Mouse (Mus musculus) ES-E14 (cell line): ENCODE measurements around the gene Mef2b. TPM values are rescaled to one million over a fixed set of nuclear protein-coding genes. Genes with fewer than 3 reads are reported as not detected.

Source experiments
- DNase-seq: peaks from one replicate; pipeline ENCODE4 v3.0.0-alpha.2; 2013; ENCODE audit warnings: low read depth, low spot score
- H3K27ac ChIP-seq: 2 replicates; pipeline ENCODE4 v1.5.1; 2012; ENCODE audit warnings: low read depth, mild to moderate bottlenecking, low read length, moderate library complexity, mixed read lengths; ENCODE audit not compliant: poor library complexity, insufficient read depth, severe bottlenecking
- H3K36me3 ChIP-seq: 2 replicates; pipeline ENCODE4 v1.6.1; 2012; ENCODE audit warnings: mild to moderate bottlenecking, low read length, moderate library complexity, mixed read lengths; ENCODE audit not compliant: control insufficient read depth, poor library complexity, insufficient read depth, severe bottlenecking
- H3K4me1 ChIP-seq, 2 experiments: fragments of 150-350 bp in 1 of 2; sonication (generic) in 1 of 2; 2 replicates each; pipeline ENCODE4 v1.6.1; 2012; ENCODE audit warnings: low read length in 2 of 2, mild to moderate bottlenecking in 1 of 2, mixed read lengths in 1 of 2; ENCODE audit not compliant: control insufficient read depth in 2 of 2, insufficient read depth in 2 of 2, poor library complexity in 1 of 2
- H3K4me3 ChIP-seq, 2 experiments: fragments of 150-350 bp in 1 of 2; sonication (generic) in 1 of 2; 2 replicates each; pipeline ENCODE4 v1.5.1; 2012; ENCODE audit warnings: low read length in 2 of 2, low read depth in 1 of 2, mild to moderate bottlenecking in 1 of 2, mixed read lengths in 1 of 2; ENCODE audit not compliant: insufficient read depth in 1 of 2, poor library complexity in 1 of 2, severe bottlenecking in 1 of 2
- H3K9ac ChIP-seq: 2 replicates; pipeline ENCODE4 v1.6.1; 2012; ENCODE audit warnings: low read depth, mild to moderate bottlenecking, low read length, mixed read lengths; ENCODE audit not compliant: poor library complexity, insufficient read depth, severe bottlenecking
- H3K9me3 ChIP-seq: fragments of 150-350 bp; sonication (generic); 2 replicates; pipeline ENCODE4 v1.6.1; 2012; ENCODE audit warnings: low read depth, mild to moderate bottlenecking, low read length; ENCODE audit not compliant: control insufficient read depth, insufficient read depth
- CHD2 ChIP-seq: IDR thresholded peaks from 2 replicates; pipeline ENCODE4 v1.6.1; 2014; ENCODE audit warnings: mild to moderate bottlenecking, low read depth, low read length, inconsistent platforms
- HCFC1 ChIP-seq: IDR thresholded peaks from 2 replicates; pipeline ENCODE4 v1.6.1; 2012; ENCODE audit warnings: low read length, inconsistent platforms, borderline replicate concordance; ENCODE audit not compliant: insufficient read depth
- MAFK ChIP-seq: IDR thresholded peaks from 2 replicates; pipeline ENCODE4 v1.6.1; 2014; ENCODE audit warnings: mild to moderate bottlenecking, low read depth, low read length, inconsistent platforms; ENCODE audit not compliant: insufficient read depth
- ZC3H11A ChIP-seq: IDR thresholded peaks from 2 replicates; pipeline ENCODE4 v1.6.1; 2012; ENCODE audit warnings: low read depth, mild to moderate bottlenecking, inconsistent platforms, low read length, borderline replicate concordance
- ZNF384 ChIP-seq: IDR thresholded peaks from 2 replicates; pipeline ENCODE4 v1.6.1; 2012; ENCODE audit warnings: low read depth, low read length, inconsistent platforms
- in situ Hi-C, 2 experiments: fragments of 600-800 bp; cut with MboI; formaldehyde crosslinking; loops; one replicate each; pipeline ENCODE4 v1.15.1; 2025; ENCODE audit warnings: low sequenced_read_pairs in 2 of 2, inconsistent platforms in 1 of 2; ENCODE audit not compliant: unreplicated experiment in 2 of 2
- total RNA-seq: library from RNA; depleted of rRNA; stranded (reverse); fragments of 300-350 nt; gene quantifications from 2 replicates; pipeline ENCODE4 v1.2.3, GENCODE M21; 2012

Gene Mef2b
- total RNA-seq, 1 experiment: 3.6 TPM

DNA sequence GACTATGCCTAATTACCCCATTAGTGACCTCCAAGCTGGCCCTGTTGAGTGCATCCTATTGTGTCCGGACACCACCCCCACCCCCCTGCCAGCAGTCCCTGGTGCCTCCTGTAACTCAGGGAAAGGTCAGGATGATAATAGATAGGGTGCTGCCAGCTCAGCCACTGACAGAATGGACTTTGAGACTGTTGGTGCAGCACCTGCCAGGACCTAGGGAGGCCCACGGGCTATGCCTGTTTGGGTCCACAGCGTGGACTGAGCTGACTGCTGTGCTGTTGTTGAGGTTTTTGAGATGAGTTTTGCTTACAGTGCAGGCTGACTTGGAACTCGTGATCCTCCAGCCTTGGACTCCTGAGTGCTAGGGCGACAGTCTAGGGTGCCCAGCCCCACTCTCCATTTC is 53.7 kb downstream of the Mef2b start:
- DNase-seq: no peak
- Histone ChIP-seq H3K4me3 (no peak overlapping the region), H3K9me3 (no peaks in the 10 kb centered on the region), H3K9ac (no peak overlapping the region), H3K27ac (no peak overlapping the region), H3K4me1 (no peaks in the 10 kb centered on the region), H3K36me3 (no peaks in the 10 kb centered on the region)
- in situ Hi-C loops: no loop called here
- no peak for TF ChIP-seq ZNF384
- no peak for TF ChIP-seq HCFC1
- TF ChIP-seq MAFK: no peak
- no peak for TF ChIP-seq ZC3H11A
- TF ChIP-seq CHD2: no peak

DNA sequence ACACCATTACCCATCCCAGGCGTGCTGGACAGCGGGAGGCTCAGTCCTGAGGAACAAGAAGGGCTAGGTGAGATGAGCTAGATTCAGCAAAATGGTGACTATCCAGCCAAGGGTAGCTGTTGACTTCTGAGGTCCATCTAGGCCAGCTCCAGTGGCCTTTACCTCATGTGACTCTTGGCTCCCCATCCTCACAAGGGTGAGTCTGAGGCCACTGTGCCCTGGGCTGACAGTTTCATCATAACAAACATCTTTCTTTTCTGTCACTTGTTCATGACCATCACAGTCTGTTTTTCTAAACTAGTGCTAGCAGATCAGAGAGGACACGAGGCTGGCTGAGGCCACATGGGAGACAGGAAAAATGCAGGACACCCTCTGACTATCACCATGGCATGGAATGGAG is 54.7 kb downstream of the Mef2b start:
- Histone ChIP-seq H3K36me3 (no peaks in the 10 kb centered on the region), H3K9ac (no peak overlapping the region), H3K4me3 (no peak overlapping the region), H3K9me3 (no peaks in the 10 kb centered on the region), H3K4me1 (no peaks in the 10 kb centered on the region), H3K27ac (no peak overlapping the region)
- DNase-seq: no peak
- TF ChIP-seq ZC3H11A (no peak), HCFC1 (no peak), ZNF384 (no peak), CHD2 (no peak)
- in situ Hi-C loops: no loop called here

DNA sequence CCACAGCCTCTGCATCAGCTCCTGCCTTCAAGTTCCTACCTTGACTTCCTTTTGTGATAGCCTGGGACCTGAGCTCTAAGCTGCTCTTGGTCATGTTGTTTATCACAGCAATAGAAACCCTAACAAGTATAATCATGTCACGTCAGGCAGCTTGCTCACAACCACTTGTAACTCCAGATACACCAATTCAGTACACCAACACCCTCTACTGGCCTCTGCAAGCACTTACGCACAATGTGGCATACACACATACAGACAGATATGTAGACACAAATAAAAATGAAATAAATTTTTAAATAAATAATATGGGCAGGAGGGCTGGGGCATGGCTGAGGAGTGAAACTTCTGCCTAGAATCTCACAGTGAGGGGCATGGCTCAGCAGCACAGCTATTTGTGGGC is 56.3 kb downstream of the Mef2b start:
- no peak for DNase-seq
- no peak overlapping the region for H3K27ac ChIP-seq
- H3K36me3 ChIP-seq: no peaks in the 10 kb centered on the region
- in situ Hi-C loops: no loop called here
- no peak for TF ChIP-seq ZNF384
- TF ChIP-seq ZC3H11A: no peak
- TF ChIP-seq HCFC1: no peak
- no peak for TF ChIP-seq MAFK
- TF ChIP-seq CHD2: no peak
- H3K4me3 ChIP-seq: no peak overlapping the region
- no peak overlapping the region for H3K9ac ChIP-seq
- no peaks in the 10 kb centered on the region for H3K9me3 ChIP-seq
- H3K4me1 ChIP-seq: no peaks in the 10 kb centered on the region

DNA sequence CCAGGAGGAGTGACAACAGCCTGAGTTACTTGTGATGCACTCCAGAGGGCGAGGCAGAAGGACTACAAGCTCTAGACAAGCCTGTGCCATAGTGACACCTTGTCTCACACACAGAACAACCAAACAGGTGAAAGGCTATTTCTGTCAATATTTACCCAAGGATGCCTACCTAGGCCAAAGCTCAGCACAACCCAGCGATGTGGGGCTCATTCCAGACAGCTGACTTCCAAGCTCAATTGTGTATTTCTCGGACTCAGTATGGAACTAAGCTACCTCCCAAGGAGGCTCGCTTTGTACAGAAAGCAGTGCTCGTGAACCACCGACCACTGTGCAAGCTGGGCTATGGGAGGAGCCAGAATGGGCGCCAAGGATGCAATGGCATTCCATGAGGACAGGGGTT is 58.1 kb downstream of the Mef2b start:
- Histone ChIP-seq H3K27ac (no peak overlapping the region), H3K9ac (no peak overlapping the region), H3K36me3 (no peaks in the 10 kb centered on the region), H3K9me3 (no peaks in the 10 kb centered on the region), H3K4me3 (no peak overlapping the region), H3K4me1 (no peaks in the 10 kb centered on the region)
- no peak for DNase-seq
- in situ Hi-C loops: no loop called here
- TF ChIP-seq ZNF384 (no peak), ZC3H11A (no peak), HCFC1 (no peak), MAFK (no peak), CHD2 (no peak)

DNA sequence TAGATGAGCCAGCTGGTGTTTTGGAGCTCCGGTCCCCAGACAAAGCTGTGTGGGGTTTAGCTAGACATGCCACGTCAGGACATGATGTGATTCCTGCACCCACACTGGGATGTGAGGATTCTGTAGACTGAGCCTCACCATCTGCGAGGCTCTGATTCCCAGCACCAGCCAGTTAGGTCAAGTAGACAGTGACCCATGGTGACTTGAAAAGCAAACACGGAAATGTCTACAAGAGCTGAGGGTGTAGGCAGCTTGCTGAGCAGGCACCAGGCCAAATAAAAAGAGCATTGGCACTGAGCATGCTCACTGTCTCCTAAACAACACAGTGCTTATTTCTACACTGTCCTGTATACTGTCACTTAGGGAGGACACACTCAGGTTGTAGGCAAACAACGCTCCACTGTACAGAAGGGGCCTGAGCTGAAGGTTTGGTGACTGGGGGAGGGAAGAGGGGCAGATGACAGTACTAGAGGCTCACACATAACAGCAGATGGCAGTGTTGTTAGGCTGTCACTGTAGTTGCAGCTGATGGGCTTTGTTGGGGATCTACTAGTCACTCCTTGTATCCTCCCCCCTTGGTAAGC is 60.7 kb downstream of the Mef2b start:
- H3K4me1 ChIP-seq: peaks cover 0 to 2% of the 10 kb centered on the region in 2 experiments; a peak in 1 of 4 replicates
- no peak for TF ChIP-seq CHD2
- no peak for TF ChIP-seq ZNF384
- no peak for TF ChIP-seq HCFC1
- TF ChIP-seq ZC3H11A: no peak
- TF ChIP-seq MAFK: no peak

More for the DNA sequence above, 60.7 kb downstream of the Mef2b start:
- no peaks in the 10 kb centered on the region for H3K36me3 ChIP-seq
- H3K4me3 ChIP-seq: no peak overlapping the region
- no peak overlapping the region for H3K9ac ChIP-seq
- no peaks in the 10 kb centered on the region for H3K9me3 ChIP-seq
- H3K27ac ChIP-seq: no peak overlapping the region
- in situ Hi-C loops: no loop called here
- no peak for DNase-seq
